Mouse (Mus musculus) CD8-positive naive resting alpha-beta T cell, adult 2 months (primary cell): ENCODE measurements around the gene Wdr91.

ENCODE experiments used
- DNase-seq, 2 experiments: peaks; one replicate each; pipeline ENCODE4 v3.0.0; 2022; ENCODE audit warnings: low read depth in 2 of 2, low spot score in 2 of 2

Gene Wdr91

DNA sequence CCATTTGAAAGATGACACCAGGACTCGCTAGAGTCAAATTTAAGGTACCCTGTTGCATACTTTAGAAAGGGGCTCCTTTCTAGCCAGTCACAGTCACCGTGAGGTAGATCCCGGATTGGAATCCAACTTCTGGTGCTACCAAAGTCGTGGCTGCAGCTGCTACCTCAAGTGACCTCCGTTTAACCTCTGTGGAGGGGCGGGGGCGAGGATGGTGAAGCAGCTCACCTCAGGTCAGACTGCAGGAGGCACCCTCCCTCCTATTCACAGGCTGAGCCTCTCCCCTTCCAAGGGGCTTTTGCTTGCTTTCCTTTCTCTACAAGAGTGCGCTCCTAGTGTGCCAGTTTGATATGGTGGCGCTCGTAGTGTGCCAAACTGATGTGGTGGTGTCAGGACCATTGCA lies 9.3 kb upstream of the Wdr91 start, which contains the start of gene Stra8:
Stra8 (plus strand) TSS at position 208 of the 400 bp plus-strand sequence.
- no peak for DNase-seq

DNA sequence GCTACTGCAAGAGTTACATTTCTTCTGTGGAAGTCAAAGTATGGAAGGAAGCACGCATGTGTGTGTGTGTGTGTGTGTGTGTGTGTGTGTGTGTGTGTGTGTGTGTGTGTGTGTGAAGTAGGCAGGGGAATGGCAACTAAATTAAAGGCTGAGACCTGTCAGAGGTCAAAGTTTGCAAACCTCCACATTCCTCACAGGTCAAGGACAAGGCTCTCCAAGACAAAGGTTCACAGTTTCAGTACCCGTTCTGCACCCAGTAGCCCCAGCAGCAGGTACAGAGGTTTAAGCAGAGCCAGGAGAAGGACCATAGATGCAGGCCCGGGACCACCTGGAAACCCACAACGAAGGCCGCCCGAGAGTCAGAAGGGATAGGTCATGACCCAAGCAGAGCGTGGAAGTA lies 8.5 kb upstream of the Wdr91 start:
- no peak for DNase-seq

DNA sequence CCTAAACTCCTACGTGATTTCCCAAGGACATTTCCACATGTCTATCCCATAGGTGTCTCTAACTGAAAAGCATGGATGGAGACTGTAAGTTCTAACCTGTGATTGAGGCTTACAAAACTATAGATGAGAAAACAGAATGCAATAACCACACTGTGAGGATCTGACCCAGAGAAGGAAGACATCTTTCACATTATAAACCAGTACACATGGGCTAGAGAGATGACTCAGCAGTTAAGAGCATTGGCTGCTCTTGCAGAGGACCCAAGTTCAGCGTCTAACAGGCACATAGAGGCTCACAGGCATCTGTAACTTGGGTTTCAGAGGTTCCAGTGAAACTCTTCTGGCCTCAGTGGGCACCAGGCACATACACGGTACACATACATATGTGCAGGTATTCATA lies 3.8 kb upstream of the Wdr91 start:
- DNase-seq = no peak

DNA sequence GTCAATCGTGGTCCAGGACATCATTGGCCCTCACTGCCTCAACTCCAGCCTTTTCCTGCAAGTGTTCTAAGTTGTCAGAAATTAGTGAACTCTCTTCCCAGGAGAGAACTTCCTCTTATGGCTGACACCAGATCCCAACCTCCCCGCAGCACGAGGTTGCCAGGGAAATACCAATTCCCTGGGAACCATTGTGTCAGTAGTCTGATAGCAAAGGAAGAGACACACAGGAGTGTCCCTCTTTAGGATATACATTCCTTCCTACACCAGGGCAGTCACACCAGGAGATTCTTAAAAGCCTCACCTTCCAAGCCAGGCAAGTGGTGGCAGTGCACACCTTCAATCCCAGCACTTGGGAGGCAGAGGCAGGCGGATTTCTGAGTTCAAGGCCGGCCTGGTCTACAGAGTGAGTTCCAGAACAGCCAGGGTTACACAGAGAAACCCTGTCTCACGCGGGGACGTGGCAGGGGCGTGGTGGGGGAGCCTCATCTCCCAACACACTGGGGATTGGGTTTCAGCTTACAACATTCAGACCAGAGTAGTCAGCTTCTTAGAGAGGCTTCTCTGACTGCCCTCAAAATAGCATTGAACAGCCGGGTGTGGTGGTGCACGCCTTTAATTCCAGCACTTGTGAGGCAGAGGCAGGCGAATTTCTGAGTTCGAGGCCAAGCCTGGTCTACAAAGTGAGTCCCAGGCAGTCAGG lies 2.8 kb upstream of the Wdr91 start:
- DNase-seq = no peak

DNA sequence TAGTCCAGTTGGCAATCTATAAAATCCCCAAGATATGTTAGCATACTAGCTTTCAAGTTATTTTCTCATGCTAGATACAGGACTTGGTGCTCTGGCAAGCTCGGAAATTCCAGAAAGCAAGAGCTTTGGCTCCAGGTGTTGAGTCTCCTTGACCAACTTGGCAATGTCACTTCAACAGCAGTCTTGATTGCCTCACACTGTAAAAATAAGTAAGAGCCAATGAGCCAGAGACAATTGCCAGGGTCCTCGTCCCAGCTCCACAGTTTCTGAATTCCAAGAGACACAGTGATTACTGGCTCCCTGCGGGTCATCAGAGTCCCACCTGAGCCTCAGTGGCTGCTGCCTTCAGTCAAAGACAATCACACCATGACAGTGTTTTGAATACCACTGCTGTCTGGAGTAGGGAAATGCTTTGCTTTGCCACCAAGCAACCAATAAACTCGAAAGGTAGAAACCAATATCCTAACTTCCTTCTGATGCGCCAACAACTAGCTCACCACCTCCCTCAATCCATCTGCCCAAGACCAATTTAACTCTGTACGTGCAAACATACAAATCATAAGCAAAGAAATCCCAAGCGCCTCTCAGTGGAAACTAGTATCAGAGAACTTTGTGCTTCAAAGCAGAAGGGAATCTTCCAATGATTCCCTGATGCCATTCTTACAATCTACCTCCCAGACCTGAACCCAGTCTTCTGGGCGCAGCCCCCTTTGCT lies 888 bp downstream of the Wdr91 start:
- no peak for DNase-seq

DNA sequence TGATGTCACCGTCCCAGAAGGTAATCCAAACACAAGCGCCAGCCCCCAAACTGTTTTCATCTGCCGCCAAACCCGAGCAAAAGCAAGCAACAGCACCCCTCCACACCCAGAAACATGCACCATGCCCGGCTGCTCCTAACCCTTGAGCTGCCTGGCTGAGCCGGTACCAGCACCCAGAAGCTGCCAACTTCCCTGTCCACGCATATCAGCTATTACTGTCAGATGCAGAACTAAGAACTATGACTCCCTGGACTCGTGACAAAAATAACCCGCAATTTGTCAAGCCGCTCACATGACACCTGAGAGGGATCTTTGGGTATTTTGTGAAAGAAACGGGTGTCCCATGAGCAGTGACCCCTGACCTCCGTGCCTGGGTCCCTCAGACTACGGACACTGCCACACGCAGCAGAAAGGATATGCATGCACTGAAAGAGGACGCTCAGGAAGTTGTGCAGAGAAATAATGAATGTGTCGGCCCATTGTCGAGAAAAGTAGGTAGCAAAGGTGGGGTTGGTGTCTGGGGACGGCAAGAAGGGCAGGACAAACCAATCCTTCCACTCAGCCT lies 2.9 kb downstream of the Wdr91 start:
- DNase-seq = no peak

DNA sequence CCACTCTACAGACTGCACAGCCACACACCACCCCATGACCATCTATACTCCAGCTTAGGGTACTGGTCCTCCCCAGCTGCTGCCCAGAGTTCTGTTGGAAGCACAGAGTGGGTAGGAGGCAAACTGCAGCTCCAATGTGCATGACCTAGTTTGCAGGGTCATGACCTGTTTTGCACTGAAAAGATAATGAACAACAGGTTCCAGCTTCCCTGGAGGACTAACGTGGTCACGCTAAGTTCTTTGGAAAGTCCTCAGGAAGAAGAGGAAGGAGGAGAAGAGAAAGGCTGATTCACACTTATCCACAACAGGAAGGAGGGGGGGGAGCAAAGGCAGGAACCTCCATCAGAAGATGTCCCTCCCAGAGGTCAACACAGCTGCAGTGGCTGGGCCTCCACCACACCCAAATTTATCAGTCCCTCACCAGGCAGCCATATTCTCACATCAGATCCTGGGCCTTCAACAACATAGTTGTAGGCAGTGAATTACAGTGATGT lies 3.5 kb downstream of the Wdr91 start:
- DNase-seq = no peak

DNA sequence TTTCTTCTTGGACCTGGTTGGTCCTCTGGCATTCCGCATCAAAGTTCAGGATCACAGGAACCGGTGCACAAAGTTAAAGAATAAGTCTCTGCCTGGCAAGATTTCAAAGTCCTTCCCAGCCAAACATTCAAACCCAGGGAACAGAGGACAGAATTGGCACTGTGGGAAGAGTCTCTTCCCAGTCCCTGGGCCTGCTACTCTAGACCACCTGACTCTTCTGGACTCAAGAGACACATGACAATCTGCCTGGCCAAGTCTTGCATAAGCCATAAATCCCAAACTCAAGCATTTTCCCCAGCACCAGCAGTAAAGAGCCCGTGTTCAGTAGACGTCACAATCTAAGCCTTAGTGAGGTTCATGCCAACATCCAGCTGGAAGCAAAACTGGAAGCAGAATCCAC lies 4.0 kb downstream of the Wdr91 start:
- no peak for DNase-seq

DNA sequence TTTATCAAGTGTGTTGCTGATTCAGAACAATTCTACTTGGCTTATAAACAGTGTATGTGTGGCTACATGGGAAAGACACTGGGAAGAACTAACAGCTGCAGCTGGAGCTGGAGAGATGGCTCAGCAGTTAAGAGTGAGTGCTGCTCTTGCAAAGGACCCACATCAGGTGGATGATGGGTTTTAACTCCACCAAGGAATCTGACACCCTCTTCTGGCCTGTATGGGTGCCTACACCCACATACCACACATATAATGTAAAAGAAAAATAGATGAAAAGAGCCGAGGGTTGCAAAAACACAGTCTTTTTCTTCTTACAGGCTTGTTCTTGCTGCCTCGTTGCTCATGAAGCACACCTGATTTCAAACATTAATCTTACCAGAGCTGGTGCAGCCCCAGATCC lies 4.6 kb downstream of the Wdr91 start:
- DNase-seq = no peak

DNA sequence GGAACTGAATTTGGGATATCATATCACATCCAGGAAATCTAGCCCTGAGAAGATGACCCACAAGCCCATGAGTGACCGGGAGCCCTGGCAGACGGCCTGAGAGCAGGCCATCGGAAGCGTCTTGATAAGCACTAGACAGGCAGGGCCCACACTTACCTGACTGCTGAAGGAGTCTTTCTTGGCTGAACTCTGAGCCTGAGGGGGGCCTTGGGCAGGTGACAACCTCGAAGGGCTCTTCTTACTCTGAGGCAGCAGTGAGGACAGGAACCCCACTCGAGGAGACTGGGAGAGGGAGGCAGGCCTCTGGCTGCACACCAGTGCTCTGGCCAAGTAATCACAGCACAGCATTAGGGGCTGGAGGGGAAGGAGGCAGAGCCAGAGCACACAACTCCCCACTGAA lies 6.3 kb downstream of the Wdr91 start:
- no peak for DNase-seq

DNA sequence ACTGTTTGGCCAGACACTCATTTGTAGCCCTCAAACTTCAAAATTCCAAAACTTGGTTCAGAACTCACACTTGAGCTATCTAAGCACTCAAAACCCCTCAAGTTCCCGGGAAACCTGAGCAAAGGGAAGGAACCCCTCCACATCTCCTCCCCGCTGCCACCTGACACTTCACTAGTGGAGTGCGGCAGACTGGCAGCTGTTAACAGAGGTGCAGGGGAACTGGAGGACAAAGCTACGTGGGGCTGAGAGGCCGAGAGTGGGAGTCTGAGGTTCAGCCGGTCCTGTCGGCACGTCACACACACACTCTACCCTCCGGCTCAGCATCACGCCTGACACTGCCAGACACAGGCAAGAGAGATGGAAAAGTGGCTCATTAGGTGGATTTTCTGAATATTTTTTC lies 6.8 kb downstream of the Wdr91 start:
- no peak for DNase-seq

DNA sequence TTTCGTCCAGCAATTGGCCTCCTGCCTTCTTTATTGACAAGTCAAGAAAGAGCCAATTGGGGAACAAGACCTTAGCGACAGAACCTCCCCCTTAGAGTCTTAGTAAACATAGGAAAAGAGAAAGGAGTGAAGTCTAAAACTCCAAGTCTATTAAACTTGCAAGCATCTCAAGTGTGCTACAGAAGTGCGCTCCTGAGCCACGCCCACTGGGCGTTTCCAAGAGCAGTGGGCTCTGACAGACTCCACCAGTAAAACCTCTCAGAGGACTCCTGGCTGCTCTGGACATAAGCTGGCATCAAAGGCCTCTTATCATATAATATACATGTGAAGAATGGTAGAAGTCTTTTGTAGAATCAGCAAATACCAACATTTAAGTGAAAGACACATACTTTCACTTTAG lies 7.2 kb downstream of the Wdr91 start:
- DNase-seq = no peak

DNA sequence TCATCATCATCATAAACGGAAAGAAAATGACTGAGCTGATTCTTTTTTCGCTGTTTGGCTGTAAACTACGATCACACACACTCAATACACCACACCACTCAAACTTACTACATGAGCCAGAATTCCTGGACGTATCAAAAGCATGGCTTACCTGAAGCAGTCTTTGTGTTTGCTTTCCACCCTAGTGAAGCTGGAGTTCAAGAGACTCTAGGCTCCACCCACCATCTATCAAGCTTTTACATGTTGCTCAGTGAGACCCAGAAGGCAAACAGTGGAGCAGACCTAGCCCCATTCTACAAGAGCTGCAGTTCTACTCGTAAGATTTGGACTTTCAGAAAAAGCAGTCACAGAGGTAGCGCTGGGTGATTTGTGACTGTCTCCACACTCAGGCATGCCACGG lies 8.1 kb downstream of the Wdr91 start:
- DNase-seq = no peak

DNA sequence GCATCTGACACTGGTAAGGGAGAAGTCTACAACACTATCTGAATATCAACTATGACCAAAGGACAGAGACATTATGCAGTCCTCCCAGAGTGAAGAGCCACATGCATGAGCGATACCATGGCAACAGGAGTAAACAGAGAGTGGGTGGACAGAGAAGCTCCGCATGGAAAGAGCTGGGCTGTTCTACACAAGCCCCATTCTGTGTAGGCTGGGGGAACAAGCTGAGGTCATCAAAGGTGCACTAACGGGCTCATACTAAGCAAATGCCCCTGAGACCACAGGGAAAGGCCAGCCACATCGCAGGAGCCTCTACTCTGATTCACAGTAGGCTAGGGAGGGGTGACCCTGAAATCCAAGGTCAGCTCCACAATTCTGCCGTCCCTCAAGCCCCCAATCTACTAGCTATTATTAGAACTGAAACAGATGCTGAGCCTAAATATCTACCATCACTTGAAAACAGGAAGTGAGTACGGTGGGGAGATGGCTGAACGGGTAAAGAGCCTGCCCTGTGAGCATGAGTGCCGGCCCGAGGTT lies 8.7 kb downstream of the Wdr91 start:
- DNase-seq = no peak

DNA sequence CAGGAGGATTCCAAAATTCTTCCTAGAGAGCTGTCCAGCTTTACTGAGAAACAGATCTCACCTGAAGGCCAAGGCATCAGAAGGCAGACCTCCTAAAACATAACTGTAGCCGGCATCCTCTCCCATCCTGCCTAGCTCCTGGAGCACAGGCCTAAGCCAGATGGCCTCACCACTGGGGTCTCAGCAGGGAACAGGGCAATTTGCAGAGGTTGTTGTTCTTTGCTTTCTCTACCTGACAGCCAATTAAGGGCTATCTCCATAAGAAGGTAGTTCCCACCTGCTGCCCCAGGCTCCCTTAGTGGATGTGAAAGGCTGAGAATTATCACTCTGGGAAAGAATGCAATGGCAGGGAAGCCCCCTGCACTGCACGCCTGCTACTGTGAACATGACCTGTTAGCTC lies 9.7 kb downstream of the Wdr91 start:
- no peak for DNase-seq

DNA sequence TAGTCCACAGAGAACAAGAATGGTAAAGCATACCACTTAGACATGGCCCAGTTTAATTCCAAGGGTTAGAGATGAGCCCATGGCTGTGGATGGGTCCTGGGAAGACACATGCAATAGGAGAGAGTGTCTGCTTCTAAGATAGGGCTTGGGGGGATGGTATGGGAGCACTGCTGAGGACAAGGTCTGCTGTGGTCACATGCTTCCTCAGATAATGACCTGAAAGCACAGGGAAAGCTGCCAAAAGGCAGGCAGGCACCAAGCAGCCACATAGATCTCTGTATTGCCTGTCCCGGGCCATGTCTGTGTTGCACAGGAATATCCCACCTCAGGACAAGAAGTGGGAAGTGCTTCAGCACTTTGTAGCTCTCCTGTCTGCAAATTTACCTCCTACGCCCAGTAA lies 11.5 kb downstream of the Wdr91 start:
- no peak for DNase-seq

DNA sequence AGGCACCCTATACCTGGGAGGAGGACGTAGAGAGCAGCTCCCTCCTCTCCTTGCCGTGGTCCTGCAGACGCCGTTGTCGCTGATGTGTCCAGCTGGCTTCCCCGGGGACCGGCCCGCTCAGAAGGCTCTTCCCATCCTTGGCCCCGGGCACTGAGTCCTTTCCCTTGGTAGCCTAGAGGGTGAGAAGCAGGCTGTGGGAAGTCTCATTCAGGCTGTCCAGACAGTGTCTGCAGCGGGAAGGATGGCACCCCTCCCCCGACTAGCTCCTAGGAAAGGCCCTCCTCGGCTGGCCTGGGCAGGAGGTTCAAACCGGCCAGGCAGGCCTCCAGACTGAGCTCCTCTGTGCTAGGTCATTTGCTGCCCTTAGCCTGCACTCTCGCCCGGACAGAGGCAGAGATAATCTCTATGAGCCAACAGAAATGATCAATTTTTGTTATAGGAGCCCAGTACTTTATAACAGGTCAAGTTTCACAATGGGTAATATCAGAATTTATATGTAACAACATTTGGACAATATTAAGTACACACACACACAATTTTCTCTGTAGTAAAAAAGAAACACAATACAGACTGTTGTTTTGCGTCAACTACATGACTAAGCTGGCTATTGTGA lies 14.4 kb downstream of the Wdr91 start:
- DNase-seq = no peak

DNA sequence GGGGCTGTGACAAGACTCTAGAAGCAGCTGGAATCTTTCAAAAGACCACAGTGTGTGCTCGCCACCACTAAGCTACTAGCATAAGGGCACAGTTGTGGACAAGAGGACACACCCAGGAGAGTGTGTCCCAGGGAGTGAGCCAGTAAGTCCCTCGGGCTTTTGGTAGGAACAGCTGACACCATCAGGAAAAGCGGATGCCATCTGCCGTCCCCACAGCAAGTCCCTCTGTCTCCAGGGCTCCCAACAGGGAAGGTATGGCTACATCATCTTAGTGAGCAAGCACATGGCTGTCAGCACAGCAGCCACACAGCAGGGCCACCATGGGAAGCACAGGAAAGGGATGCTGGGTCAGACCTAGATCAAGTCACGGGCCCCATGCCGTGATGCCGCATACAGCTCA lies 15.1 kb downstream of the Wdr91 start:
- no peak for DNase-seq

DNA sequence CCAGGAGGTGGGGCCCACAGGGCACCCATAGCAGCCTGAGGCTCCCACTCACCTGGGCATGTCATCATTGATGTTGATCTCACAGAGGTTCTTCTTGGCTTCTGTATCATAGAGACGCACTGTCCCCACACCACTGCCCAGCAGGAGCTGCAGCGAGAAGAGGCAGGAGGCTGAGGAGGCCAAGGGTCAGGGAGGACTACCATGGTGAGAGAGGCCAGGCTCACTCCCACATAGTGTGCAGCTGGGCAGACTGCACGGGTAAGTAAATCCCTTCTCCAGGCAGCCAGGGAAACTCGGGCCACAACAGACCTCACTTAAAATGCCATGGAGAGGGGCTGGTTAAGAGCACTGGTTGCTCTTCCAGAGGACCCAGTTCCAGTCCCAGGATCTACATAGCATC lies 21.5 kb downstream of the Wdr91 start:
- DNase-seq = no peak

DNA sequence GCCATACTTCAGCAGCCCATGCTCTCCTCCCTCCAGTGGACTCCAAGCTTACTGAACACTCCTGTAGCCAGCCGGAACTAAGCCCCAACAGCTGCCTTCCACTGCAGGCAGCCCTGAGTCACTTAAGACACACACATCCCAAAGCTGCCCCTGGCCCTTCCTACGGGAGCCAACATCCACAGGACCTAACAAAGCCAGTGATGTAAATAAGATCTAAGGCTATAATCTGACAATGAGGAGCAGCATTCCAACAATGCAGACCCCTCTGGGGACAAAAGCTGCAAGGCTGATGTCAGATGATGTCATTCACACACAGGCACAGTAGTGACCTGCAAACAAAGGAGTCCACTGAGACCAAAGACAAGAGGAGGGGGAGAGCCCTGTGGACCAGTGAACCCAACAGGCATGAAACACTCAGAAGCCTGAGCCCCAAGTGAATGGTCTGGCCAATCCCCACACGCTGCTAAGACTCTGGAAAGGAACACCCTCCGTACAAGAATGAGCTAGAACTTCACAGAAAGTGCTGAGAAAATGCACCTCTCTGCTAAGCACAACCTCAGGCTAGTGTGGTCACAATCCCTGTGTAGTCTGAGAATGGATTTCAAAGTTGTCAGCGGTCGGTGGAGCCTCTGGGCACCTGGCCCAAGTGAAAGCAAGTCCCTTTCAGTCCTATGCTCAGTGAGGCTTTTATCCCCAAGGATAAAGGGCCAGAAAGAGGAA lies 23.4 kb downstream of the Wdr91 start:
- no peak for DNase-seq

DNA sequence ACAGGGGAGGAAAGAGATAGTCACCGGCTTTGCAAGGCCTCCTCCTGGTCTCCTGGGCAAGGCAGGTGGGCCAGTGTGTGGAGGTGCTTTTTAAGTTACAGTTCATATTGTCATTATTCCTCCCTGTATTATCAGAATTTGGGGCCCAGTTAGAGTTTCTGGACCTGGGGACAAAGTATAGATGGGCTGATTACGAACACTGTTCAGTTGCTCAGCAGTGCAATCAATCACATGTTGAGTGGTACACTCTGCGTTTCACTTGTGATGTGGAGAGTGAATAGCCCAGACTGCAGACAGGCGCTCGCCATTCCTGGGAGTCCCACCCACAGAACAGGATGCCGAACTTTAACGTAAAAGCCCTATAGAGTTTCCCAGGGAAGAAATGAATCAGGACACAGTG lies 26.0 kb downstream of the Wdr91 start:
- DNase-seq = no peak
